Mouse (Mus musculus): ENCODE data around the gene Psmb6. TPM values are rescaled to one million over a fixed set of nuclear protein-coding genes. Genes with fewer than 3 reads are reported as not detected.

The Psmb6 gene
- polyA plus RNA-seq, 1 experiment: 201 TPM

- no peak for TF ChIP-seq GATA1 (IDR thresholded peaks at IDR 0.05; ENCODE audit: low read length)
Observed at GRCm38 (mm10) chr11:70557545-70557944, 32.4 kb downstream of the Psmb6 start.

GRCm38 (mm10) chr11:70561937-70562286, 36.7 kb downstream of the Psmb6 start:
- no peak for TF ChIP-seq GATA1 (IDR thresholded peaks at IDR 0.05; ENCODE audit: low read length)

GRCm38 (mm10) chr11:70562287-70562994, 37.3 kb downstream of the Psmb6 start, which contains the start of gene Mink1:
TSS of gene Mink1 (plus strand) at chr11:70562881.
- no peak for TF ChIP-seq GATA1 (IDR thresholded peaks at IDR 0.05; ENCODE audit: low read length)

- TF ChIP-seq GATA1 (IDR thresholded peaks at IDR 0.05; ENCODE audit: low read length): no peak
Observed at GRCm38 (mm10) chr11:70562995-70563469, 37.9 kb downstream of the Psmb6 start.

- TF ChIP-seq GATA1 (IDR thresholded peaks at IDR 0.05; ENCODE audit: low read length): no peak
Observed at GRCm38 (mm10) chr11:70563470-70564275, 38.5 kb downstream of the Psmb6 start.

- no peak for TF ChIP-seq GATA1 (IDR thresholded peaks at IDR 0.05; ENCODE audit: low read length)
Observed at GRCm38 (mm10) chr11:70564276-70564873, 39.2 kb downstream of the Psmb6 start.

- no peak for TF ChIP-seq GATA1 (IDR thresholded peaks at IDR 0.05; ENCODE audit: low read length)
Observed at GRCm38 (mm10) chr11:70566586-70566985, 41.4 kb downstream of the Psmb6 start.

GRCm38 (mm10) chr11:70571641-70572040, 46.5 kb downstream of the Psmb6 start:
- no peak for TF ChIP-seq GATA1 (IDR thresholded peaks at IDR 0.05; ENCODE audit: low read length)

GRCm38 (mm10) chr11:70572348-70572902, 47.3 kb downstream of the Psmb6 start:
- peak; percentile 73 for TF ChIP-seq GATA1 (IDR thresholded peaks at IDR 0.05; ENCODE audit: low read length)

- TF ChIP-seq GATA1 (IDR thresholded peaks at IDR 0.05; ENCODE audit: low read length): no peak
Observed at GRCm38 (mm10) chr11:70573872-70574271, 48.7 kb downstream of the Psmb6 start.

- no peak for TF ChIP-seq GATA1 (IDR thresholded peaks at IDR 0.05; ENCODE audit: low read length)
Observed at GRCm38 (mm10) chr11:70577201-70577600, 52.0 kb downstream of the Psmb6 start.

Other genes starting within 250 kb of the Psmb6 start
- not detected in 2 replicates for gene Alox12e, start 202.7 kb upstream of the Psmb6 start, polyA plus RNA-seq (2012)
- not detected in 2 replicates for gene Alox15, start 173.3 kb upstream of the Psmb6 start, polyA plus RNA-seq (2012)
- 97.1 and 115 TPM in 2 replicates for gene Pelp1, start 115.3 kb upstream of the Psmb6 start, polyA plus RNA-seq (2012)
- 202 and 316 TPM in 2 replicates for gene Arrb2, start 92.7 kb upstream of the Psmb6 start, polyA plus RNA-seq (2012)
- gene Med11, start 73.4 kb upstream of the Psmb6 start, polyA plus RNA-seq (2012): 13.3 and 29.5 TPM in 2 replicates
- not detected in 2 replicates for gene Zmynd15, start 65.9 kb upstream of the Psmb6 start, polyA plus RNA-seq (2012)
- gene Cxcl16, start 65.4 kb upstream of the Psmb6 start, polyA plus RNA-seq (2012): not detected in 2 replicates
- not detected in 2 replicates for gene Tm4sf5, start 20.1 kb upstream of the Psmb6 start, polyA plus RNA-seq (2012)
- not detected in 2 replicates for gene Vmo1, start 10.8 kb upstream of the Psmb6 start, polyA plus RNA-seq (2012)
- gene Gltpd2, start 6.2 kb upstream of the Psmb6 start, polyA plus RNA-seq (2012): not detected in 2 replicates
- not detected in 2 replicates for gene Gm40193, start 7.6 kb downstream of the Psmb6 start, polyA plus RNA-seq (2012)
- gene Pld2, start 14.7 kb downstream of the Psmb6 start, polyA plus RNA-seq (2012): 0.02 and 0.04 TPM in 2 replicates
- gene Mink1, start 37.5 kb downstream of the Psmb6 start, polyA plus RNA-seq (2012): 99.2 and 116 TPM in 2 replicates
- gene 4930544D05Rik, start 90.5 kb downstream of the Psmb6 start, polyA plus RNA-seq (2012): not detected in 2 replicates
- not detected in 2 replicates for gene Chrne, start 93.8 kb downstream of the Psmb6 start, polyA plus RNA-seq (2012)
- gene Gp1ba, start 113.8 kb downstream of the Psmb6 start, polyA plus RNA-seq (2012): 30.8 and 34.3 TPM in 2 replicates
- gene Rnf167, start 121.9 kb downstream of the Psmb6 start, polyA plus RNA-seq (2012): 82.3 and 110 TPM in 2 replicates
- 98.8 and 132 TPM in 2 replicates for gene Slc25a11, start 122.1 kb downstream of the Psmb6 start, polyA plus RNA-seq (2012)
- gene Pfn1, start 129.3 kb downstream of the Psmb6 start, polyA plus RNA-seq (2012): 4,535 and 5,925 TPM in 2 replicates
- gene Eno3, start 131.8 kb downstream of the Psmb6 start, polyA plus RNA-seq (2012): 3.4 and 6.5 TPM in 2 replicates
- gene Spag7, start 144.0 kb downstream of the Psmb6 start, polyA plus RNA-seq (2012): 207 and 222 TPM in 2 replicates
- 18.0 and 30.8 TPM in 2 replicates for gene Camta2, start 162.7 kb downstream of the Psmb6 start, polyA plus RNA-seq (2012)
- gene Inca1, start 174.8 kb downstream of the Psmb6 start, polyA plus RNA-seq (2012): 0.17 and 0.21 TPM in 2 replicates
- gene Kif1c, start 175.2 kb downstream of the Psmb6 start, polyA plus RNA-seq (2012): 32.5 and 39.5 TPM in 2 replicates
- gene Zfp3, start 238.8 kb downstream of the Psmb6 start, polyA plus RNA-seq (2012): 2.6 and 3.6 TPM in 2 replicates